Mouse (Mus musculus): ENCODE results near the gene Sh2d6. TPM values are rescaled to one million over a fixed set of nuclear protein-coding genes. Genes with fewer than 3 reads are reported as not detected.
"Not testable (repeated sequence)": the region's sequence is repeated elsewhere in the genome, so short reads cannot be mapped to it uniquely, and the experiment has no call there.

Sh2d6 gene
- total RNA-seq, 2 experiments from 2014 or later, result not detected

- peak; percentile 92 for ATAC-seq (replicated peaks; ENCODE audit: low FRiP score, poor library complexity, severe bottlenecking)
These were observed 17.1 kb upstream of the Sh2d6 start for GRCm38 (mm10) chr6:72538562-72539031.

- ATAC-seq (replicated peaks; ENCODE audit: low FRiP score, poor library complexity, severe bottlenecking), result no peak
These were observed 16.5 kb upstream of the Sh2d6 start for GRCm38 (mm10) chr6:72537998-72538500.

DNA sequence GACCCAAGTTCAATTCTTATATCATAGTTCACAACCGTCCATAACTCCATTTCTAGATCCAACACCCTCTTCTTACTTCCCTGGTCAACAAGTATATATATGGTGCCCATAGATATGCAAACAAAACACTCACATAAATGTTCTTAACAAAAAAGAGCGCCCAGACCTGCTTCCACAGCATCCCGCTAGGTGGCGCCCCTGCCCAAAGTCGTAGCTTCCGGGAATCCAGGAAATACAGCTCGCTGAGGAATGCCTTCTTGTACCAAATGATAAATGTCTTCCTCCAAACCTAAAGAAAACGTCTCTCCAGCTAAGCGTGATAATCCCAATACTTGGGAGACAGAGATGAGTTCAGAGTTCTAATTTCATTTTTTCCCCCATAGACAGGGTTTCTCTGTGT lies 13.7 kb upstream of the Sh2d6 start:
- peak; percentile 72 for ATAC-seq (replicated peaks; ENCODE audit: low FRiP score, poor library complexity, severe bottlenecking)

DNA sequence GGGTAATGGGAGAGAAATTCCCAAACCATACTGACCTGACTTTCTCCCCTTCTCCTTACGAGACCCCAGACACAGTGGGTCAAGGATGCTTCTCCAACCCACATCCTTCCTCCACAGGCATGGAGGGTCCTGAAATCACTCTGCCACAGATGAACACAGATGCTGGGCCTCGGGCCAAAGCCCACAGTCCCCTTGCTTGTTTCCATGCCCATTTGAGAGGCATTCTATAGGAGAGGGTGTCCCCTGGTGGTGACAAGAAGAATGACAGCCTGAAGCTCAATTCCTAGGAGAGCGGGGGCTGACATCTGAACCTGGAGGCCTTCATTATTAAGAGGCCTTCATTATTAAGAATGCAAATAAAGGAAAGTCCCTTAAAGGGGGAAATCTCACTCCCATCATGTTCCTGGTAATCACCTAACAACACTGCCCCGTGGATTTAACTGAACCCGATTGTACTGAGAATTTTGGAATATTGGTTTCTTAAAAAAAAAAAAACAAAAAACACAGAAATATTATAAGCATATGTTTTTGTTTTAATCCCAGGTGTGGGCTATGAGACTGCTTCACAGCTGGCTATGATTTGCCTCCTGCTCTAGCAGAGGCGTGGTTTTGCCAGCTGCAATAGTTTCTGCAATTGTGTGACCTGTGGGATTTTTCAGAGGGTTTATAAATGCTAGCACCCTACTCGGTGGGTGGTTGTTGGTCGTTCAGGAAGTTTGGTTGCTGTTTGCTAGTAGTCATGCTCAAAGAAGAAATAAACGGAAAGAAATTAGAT lies 12.7 kb upstream of the Sh2d6 start:
- 0 out of 2 replicates have a peak, but pooled peaks have one; percentile 31 for ATAC-seq (replicated peaks; ENCODE audit: low FRiP score, poor library complexity, severe bottlenecking)

DNA sequence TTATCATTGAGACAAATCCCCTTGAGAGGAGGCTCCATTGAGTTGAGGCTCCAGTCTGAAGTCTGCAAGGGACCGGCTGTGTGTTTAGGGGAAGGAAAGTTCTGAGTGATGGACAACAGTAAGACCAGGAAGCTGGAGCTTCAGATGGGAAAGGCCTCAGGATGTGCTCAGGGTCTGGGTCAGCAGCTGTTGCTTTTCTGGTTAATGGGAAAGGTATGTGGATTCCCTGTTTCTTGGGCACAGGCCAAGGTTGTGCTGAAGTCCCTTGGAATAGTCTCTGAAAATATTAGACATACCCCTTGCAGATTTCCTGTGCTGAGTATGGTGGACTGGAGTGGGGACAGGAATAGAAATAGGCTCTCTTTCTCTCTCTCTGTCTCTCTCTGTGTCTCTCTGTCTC lies 12.0 kb upstream of the Sh2d6 start:
- not testable (repeated sequence) for ATAC-seq (replicated peaks; ENCODE audit: low FRiP score, poor library complexity, severe bottlenecking)

- no peak for ATAC-seq (replicated peaks; ENCODE audit: low FRiP score, poor library complexity, severe bottlenecking)
These were observed 11.1 kb upstream of the Sh2d6 start for GRCm38 (mm10) chr6:72532580-72532979.

DNA sequence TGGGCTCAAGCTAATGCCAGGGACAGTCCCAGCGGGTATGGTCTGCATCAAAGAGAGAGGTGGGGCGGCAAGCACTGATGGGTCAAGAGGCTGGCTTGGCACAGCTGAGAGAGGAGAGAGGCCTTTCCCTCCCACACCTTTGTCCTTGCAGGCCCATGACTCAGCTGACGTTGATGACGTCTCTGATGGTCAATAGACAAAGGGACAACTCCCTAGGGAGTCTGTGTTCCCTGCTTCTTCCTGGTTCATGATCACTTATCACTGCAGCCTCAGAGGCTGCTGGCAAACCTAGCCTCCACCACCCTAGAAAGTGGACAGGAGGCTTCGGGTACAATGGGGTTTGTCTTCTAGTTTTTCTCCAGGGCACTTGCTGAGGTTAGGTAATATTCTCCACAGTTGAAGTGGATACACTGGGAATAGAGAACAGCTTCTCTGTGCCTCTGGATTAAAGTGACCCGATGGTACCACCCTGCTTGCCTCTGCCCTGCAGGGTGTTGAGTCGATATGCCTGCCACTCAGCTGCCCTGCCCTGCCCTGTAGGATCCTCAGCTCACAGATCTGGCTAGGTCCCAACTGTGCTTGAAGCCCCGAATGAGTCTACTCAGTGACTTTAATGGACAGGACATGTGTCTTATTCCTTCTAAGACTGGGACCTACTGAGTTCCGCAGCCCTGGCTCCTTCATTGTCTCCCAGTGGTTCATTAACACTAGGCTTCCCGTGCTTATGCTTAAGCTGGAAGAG lies 7.1 kb upstream of the Sh2d6 start:
- ATAC-seq (replicated peaks; ENCODE audit: low FRiP score, poor library complexity, severe bottlenecking), result peak; percentile 42; the same call in 1 of the 2 replicates

DNA sequence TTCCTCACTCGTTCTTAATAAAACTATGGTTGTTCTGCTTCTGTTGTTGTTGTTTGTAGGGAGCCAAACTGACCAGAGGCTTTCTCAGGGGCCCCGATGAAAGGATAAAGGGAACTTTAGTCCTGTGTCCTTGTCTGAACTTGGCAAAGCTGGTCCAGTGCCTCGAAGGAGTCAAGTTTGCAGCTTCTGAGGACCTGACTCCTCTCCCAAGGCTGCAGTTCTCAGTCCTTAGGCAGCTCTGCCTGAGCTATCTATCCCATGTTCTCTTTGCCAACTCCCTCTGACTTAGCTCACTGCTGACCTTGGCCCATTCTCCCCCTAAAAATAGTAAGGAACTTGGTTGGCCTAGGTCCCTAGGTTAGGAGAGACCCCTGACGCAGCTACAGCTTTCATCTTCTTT lies 5.6 kb upstream of the Sh2d6 start:
- ATAC-seq (replicated peaks; ENCODE audit: low FRiP score, poor library complexity, severe bottlenecking), result no peak

GRCm38 (mm10) chr6:72524160-72524559 lies 2.7 kb upstream of the Sh2d6 start:
- no peak for ATAC-seq (replicated peaks; ENCODE audit: low FRiP score, poor library complexity, severe bottlenecking)

- no peak for ATAC-seq (replicated peaks; ENCODE audit: low FRiP score, poor library complexity, severe bottlenecking)
These were observed 1.7 kb upstream of the Sh2d6 start for GRCm38 (mm10) chr6:72523222-72523621.

- ATAC-seq (replicated peaks; ENCODE audit: low FRiP score, poor library complexity, severe bottlenecking), result no peak
These were observed 781 bp upstream of the Sh2d6 start for GRCm38 (mm10) chr6:72522288-72522687.

DNA sequence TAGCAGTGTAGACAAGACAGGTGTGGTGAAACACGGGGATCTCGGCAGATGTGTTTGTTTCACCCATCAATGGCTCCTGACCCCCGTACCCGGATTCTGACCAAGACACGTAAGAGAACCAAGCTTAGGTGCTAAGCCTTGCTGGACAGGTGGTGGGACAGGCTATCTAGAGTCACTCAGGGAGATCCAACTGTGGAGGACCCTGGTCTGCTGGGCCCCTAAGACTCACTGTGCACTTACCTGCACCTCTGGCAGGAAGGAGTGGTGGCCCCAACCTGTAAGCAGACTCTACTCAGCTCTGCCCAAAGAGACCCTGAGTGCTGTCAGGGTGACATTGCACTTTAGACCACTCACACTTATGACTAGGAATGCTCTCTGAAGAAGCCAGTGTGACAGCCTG lies 603 bp downstream of the Sh2d6 start:
- ATAC-seq (replicated peaks; ENCODE audit: low FRiP score, poor library complexity, severe bottlenecking), result no peak

GRCm38 (mm10) chr6:72519892-72520663 lies 1.4 kb downstream of the Sh2d6 start:
- ATAC-seq (replicated peaks; ENCODE audit: low FRiP score, poor library complexity, severe bottlenecking), result no peak

- no peak for ATAC-seq (replicated peaks; ENCODE audit: low FRiP score, poor library complexity, severe bottlenecking)
These were observed 2.2 kb downstream of the Sh2d6 start for GRCm38 (mm10) chr6:72519303-72519702.

DNA sequence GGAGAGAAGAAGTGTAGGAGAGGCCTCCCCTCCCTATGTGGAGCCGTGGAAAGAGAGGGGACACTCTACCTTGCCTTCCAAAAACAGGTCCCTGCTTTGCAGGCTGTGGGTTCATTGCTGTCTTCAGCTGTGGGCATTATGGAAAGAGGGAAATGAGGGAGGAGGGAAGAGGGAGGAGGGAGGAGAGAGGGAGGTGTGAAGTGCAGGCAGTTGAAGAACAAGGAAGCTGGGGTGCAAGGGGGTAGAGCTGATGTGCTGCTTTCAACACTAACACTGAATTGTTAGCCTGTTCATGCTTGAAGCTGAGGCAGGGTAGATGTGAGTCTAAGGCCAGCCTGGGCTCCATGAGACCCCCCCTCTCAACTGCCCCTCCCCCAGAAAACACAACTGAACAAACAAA lies 2.7 kb downstream of the Sh2d6 start:
- no peak for ATAC-seq (replicated peaks; ENCODE audit: low FRiP score, poor library complexity, severe bottlenecking)

DNA sequence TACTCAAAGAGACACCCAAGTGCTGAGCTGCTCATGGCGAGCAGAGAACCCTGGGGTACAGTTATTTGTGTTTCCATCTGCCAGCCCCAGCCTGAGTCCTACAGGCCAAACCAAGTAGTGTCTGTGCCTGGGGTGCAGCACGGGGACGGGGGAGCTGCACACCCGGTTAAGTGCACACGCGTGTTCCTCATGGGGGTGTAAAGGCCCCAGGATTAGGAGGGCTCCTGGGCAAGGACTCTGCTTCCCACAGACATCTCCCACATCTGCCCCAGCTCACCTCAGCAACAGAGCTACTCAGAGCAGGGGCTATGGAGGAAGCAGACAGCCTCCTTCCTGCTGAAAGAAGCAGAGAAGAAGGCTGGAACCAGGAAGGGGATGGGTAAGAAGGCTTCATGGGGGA lies 5.9 kb downstream of the Sh2d6 start:
- ATAC-seq (replicated peaks; ENCODE audit: low FRiP score, poor library complexity, severe bottlenecking), result no peak

DNA sequence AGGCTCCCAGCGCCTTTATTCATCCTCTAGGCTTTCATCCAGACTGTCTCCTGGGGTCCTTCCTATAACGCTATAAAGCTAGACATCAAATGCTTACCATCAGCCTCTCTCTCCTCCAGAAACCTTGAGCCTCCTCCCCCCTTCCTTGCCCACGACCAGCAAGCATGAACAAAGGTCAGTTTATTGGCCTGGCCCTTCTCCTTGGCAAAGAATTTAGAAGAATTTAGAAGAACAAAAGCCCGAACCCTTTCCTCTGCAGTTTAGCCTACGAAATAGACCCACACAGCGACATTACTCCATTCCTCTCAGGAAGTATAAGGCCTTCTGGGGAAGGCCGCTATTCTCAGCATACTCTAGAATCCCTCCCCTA lies 8.5 kb downstream of the Sh2d6 start:
- no peak for ATAC-seq (replicated peaks; ENCODE audit: low FRiP score, poor library complexity, severe bottlenecking)

GRCm38 (mm10) chr6:72512386-72513070 lies 9.0 kb downstream of the Sh2d6 start:
- peak; percentile 81 for ATAC-seq (replicated peaks; ENCODE audit: low FRiP score, poor library complexity, severe bottlenecking)

DNA sequence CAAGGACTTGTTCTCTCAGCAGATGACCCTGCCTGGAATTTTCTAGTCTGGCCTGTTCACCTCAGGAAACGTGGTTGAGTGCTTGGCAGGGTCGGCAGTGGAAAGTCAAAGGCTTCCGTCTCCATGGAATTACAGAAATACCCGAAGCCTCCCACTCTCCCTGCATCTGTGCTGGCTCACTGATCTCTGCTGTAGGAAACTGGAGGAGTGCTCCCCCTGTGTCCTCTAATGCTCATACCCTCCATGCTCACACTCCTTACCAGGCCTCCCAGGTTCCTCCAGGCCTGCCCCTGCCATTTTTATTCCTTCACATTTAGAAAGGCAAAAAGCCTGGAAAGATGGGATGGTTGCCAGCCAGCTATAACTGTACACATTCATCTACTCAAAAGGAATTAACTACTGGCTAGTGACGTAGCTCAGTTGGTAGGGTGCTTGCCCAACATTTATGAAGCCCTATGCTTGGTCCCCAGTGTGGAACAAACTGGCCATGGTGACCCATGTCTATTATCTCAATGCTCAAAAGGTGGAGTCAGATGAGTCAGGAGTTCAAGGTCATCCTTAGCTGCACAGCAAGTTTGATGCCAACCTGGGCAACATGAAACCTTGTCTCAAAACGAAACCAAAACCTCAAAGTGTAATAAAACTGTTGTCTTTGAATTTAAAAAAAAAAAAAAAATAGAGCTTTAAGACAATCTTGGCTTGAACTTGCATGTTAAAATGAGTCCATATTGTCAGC lies 10.7 kb downstream of the Sh2d6 start:
- ATAC-seq (replicated peaks; ENCODE audit: low FRiP score, poor library complexity, severe bottlenecking), result no peak
